Mouse (Mus musculus) cerebellum, adult 18-20 months (tissue): ENCODE measurements around the gene Gzma.

ENCODE experiments used
- DNase-seq, 2 experiments: peaks; one replicate each; pipeline ENCODE4 v3.0.0; 2021

The Gzma gene

GRCm38 (mm10) chr13:113100879-113101278 lies at the start of gene Gzma:
Gene Gzma (minus strand): TSS chr13:113100981.
- no peak for DNase-seq

DNA sequence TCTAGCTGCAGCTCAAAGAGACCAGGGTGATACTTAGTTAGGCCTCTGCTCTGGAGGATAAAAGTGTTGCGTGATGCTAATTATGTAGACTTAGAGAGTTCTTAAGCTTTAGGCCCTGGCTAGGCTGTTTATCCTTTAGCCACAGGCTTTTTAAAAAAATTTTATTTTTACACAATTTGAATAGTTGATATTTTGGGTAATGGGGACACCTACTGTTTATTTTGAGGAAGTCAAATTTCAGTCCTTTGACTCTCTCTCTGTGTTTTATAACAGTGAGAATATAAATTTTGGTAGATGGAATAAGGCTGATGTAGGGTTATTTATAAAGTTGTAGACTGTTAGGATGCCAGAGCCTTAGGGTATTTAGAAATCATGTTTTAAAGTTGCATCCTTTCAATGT lies 38.8 kb upstream of the Gzma start:
- DNase-seq: no peak

DNA sequence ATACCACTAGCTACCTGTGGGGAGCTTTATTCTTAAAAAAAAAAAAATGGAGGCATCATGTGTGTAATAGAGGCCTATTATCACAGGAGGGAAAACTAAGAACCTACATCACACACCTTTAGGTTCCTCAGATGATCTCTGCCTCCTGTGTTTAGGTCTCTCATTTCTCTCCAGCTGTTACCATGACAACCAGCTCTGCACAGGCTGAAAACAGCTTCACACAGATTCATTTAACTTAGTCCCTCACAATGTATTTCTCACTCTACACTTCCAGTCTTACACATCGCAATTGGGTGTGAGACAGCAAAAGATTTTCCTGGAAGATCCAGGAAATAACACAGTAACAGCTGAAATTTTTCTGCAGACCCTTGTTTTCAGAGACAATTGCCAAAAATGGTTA lies 29.2 kb upstream of the Gzma start:
- no peak for DNase-seq

- DNase-seq: no peak
These were observed 20.5 kb upstream of the Gzma start for GRCm38 (mm10) chr13:113121326-113121725.

DNA sequence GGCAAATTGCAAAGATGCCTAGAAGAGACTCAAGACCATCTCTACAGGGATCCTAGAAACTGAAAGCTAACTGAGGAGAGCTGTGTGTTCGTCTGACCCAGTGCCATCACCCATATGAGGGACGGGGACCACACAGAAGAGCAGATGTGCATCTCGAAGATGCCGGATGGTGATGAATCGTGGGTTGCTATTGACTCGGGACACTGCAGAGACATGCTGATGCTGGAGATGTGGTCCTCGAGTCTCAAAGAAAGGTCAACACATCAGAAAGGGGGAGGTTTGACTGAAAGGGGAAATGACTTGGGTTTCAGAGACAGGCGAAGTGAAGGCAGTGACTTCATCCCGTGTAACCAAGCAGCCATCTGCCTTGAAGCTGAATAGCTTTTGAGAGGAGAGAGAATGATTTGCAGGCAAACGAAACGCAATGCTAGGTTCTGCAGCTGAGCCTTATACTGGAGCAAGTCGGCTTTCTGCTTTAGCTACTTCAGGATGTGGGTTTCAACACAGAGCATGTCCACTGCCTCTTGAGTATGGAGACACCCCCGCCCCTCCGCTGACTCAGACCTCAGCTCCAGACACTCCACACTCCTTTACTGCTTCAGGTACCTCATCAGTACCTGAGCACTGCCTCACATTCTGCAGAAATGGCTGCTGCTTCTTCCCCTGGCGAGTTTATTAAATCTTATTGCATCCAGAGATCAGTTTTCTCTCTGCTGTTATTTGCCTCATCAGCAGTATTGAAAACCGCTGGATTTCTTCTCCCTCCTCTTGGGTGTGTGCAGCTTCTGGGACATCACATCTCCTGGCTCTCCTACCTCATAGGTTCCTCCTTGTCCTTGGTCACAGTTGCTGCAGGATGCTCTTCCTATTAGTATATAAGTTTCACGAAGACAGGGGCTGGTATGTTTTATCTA lies 19.8 kb upstream of the Gzma start:
- no peak for DNase-seq

DNA sequence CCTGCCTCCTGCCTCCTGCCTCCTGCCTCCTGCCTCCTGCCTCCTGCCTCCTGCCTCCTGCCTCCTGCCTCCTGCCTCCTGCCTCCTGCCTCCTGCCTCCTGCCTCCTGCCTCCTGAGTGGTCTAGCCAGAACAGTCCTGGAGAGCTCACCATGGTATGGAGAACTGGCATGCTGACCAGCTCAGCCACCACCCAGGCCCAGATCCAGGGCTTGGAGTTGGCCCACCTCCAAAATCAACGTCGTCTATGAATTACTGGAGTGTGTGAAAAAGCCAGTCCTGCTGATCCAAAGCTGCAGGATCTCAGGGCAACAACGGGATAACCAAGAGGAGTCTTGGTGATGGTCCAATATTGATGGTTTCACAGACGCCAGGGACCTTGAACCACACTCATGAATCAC lies 18.2 kb upstream of the Gzma start:
- no peak for DNase-seq

GRCm38 (mm10) chr13:113104759-113105158 lies 4.0 kb upstream of the Gzma start:
- DNase-seq: no peak

GRCm38 (mm10) chr13:113101804-113102203 lies 1.0 kb upstream of the Gzma start:
- DNase-seq: no peak

GRCm38 (mm10) chr13:113098406-113098805 lies 2.4 kb downstream of the Gzma start:
- no peak for DNase-seq

DNA sequence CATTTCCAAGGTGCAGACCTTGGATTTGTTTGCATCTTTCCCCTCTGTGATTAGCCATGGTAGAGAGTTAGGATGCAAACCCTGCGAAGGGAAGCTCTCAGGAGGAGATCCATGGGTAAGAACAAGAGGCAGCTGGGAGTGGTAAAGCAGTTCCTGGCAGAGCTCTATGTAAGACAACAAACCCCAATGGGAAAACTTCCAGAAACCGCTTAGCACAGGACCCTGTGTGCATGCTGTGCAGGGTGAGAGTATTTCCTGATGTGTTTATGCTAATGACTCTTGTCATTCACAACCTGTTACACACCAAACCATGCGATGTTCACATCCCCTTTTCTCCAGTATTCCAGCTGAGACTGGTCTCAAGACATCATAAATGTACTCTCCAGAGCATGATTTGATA lies 3.8 kb downstream of the Gzma start:
- no peak for DNase-seq

DNA sequence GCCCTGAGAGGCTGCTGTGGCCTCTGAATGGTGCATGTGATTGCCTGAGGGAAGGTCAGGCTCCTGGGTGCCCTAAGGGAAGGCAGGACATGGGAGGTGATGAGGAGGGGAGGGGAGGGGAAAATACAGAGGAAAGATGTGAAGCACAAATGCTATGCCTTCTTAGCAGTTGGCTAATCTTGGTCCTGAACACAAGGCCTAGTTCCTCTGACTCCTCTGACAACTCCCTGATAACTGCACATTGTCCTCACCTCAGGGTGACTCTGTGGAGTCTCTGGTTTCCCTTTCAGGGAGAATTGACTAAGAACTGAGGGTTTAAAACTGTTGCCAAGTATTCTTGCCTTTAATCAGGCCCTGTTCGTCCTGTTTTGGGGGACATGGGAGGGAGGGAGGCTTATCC lies 6.2 kb downstream of the Gzma start:
- no peak for DNase-seq

DNA sequence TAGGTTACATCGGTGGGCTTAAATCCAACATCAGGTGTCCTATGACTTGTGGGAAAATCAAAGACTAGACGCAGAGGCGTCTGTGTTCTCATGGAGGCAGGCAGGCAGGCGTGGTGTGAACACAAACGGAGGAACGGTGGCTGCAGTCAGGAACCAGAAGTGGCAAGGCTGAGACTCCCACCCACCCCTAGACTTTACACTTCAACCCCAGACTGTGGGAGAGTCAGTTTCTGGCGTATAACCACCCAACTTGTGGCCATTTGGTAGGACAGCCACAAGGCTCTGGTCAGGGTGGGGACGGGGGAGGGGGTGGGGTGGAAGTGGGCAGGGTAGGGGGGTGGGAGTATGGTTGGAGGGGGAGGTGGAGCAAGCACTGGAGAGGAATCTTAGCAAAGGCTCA lies 10.3 kb downstream of the Gzma start:
- DNase-seq: no peak

GRCm38 (mm10) chr13:113087226-113088017 lies 13.4 kb downstream of the Gzma start:
- no peak for DNase-seq

- no peak for DNase-seq
These were observed 16.0 kb downstream of the Gzma start for GRCm38 (mm10) chr13:113084732-113085131.

DNA sequence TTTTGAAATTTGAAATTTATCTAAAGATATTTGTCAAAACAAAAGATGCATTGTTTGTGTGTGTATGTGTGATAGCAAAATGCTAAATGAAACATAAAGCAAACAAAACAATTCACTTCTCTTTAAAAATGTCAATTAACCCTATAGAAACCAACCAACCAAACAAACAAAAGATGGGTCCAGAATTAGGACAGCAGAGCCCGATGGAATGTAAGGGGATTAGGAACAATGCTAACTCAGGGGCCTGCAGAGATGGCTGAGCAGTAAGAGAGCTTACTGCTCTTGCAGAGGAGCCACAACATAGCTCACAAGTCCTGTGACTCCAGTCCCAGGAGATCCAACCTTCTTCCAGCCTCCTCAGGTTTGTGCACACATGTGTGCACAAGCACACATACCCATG lies 18.7 kb downstream of the Gzma start:
- DNase-seq: no peak

- no peak for DNase-seq
These were observed 21.8 kb downstream of the Gzma start for GRCm38 (mm10) chr13:113079021-113079420.

DNA sequence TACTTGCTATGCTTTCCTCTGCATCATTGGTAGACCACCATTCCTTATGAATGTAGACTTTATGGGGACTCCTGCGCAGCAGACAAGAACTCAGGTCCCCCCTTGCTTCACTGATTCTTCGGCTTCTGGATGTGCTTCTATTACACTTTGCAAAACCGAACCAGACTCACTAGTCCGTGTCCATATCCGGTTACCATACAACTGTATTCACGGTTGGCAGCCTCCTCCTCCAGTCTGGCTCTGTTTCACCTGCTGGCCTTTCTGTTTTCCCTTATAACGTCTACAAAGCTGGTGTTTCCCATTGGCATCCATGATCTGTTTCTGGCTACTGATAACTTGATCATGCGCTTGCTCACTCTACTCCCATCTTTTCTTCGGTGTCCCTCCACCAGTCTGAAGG lies 36.2 kb downstream of the Gzma start:
- DNase-seq: no peak

DNA sequence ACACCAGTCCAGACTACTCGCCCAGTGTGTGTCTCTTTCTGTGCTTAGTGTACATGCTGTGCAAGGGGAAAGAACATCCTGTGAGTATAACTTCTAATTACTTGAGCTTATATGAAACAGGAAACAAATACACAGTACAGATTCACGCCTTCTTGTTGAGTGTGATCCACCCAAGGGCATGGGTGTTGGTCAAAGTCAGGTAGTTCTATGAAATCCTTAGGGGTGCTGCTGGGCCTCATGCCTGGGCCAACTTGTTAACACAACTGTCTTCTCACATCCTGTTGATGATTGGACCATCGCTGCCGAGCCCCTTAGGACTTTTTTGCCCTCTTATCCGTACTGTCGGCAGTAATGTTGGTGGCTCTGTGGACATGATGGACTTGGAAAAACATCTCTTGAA lies 39.0 kb downstream of the Gzma start:
- DNase-seq: no peak

DNA sequence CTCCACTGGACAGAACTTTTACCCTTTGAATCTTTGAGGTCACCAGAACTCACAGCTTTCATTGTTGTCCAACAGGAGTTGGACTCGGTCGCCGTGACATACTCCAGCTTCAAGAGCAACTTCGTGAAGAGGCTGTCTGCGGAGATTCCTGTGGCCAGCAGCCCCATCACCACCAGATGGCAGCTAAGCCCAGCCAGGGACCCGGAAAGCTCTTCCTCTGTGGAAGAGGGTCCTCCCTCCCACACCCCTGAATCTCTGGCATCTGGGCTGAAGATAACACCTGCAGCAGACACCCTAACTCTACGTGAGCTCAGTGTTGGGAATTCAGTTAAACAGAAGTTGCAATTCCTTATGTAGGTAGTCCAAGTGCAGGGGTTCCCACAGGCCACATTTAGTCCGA lies 45.0 kb downstream of the Gzma start:
- no peak for DNase-seq

DNA sequence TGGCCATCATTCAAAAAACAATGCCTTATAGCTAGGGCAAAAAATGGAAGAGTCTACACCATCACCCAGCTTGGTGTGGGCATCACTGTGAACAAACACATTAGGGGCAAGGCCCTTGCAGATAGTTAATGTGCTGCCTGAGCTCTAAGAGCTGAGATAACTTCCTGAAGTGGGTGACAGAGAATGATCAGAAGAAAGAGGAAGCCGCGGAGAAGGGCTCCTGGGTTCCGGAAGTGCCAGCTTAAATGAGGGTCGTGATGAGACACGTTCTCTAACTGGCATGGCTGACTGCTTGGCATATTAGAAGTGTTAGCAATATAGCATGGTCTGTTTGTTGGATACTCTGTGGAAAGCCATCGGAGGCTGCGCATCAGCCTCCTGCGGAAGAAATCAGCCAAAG lies 46.6 kb downstream of the Gzma start:
- no peak for DNase-seq

DNA sequence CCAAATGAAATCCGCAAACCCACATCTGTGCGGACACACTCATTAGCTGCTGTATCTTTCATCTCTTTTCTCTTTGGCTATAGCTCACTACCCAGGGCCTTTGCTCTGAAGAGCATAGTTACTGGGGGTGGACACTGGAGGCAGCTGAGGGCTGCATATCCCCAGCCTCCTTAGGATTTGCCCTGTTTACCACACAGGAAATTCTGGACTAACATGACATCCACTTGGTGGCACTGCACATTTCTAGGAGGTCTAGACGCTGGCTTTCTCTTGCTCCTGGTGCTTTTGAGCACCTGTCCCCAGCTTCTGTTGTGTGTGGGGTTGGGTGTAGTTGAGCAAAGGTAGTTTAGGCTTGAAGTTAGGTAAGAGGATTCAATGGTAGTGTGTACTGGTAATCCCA lies 53.1 kb downstream of the Gzma start:
- no peak for DNase-seq

DNA sequence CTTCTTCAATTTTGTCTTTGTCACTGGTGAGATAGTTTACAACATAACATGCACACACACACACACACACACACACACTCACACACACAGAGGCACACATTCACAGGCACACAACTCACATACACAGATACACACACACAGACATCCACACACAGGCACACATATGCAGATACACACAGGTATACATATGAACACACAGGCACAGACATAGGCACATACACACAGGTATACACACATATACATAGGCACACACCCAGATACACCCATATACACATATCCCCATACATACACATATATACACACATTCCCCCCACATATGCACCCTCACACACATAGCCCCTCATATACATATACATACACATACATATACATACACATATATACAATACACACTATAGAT lies 53.8 kb downstream of the Gzma start:
- no peak for DNase-seq

DNA sequence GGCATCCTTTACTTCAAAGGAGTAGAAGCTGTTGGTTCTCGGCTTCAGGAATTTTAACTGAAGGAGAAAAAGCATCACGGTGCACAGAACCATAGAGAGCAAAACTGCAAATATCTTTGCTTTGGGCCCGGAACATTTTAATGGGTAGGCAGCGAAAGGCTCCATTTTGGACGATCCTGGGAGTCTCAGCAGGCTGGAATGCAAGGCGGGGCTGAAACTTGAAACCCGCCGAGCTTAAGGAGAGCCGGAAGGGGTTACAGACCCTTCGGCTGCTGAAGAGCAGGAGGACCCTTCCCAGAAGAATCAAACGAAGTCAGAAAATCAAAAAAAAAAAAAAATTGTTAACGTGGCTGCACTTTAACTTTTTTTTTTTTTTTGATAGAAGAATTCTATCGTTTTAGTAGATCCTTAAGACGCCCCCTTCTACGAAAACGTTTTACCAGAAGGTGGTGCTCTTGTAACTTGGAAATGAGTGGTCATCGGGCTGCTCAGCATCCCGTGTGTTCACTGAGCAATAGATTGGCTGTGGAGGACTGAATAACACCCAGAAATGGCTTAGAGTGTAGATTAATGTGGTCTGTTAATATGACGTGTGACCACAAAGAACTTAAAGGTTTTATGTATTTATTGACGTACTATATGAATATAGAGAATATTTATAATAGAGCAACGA lies 54.4 kb downstream of the Gzma start, which contains the start of gene Gpx8:
Gene Gpx8, minus strand, starts transcription at position 200 of the 673 bp plus-strand sequence.
- DNase-seq: no peak
